Mouse (Mus musculus) myocyte (in vitro differentiated cells): Measurements from ENCODE around the gene Tacc2. TPM values are rescaled to one million over a fixed set of nuclear protein-coding genes. Genes with fewer than 3 reads are reported as not detected.

ENCODE experiments used
- H3K27me3 ChIP-seq: one replicate; pipeline ENCODE4 v1.6.1; 2011; ENCODE audit not compliant: control insufficient read depth, insufficient read depth, insufficient read length
- H3K36me3 ChIP-seq: one replicate; pipeline ENCODE4 v1.6.1; 2011; ENCODE audit not compliant: control insufficient read depth, insufficient read depth
- H3K4me2 ChIP-seq: one replicate; pipeline ENCODE4 v1.6.1; 2011; ENCODE audit warnings: low read depth, control low read depth
- H3K4me3 ChIP-seq: one replicate; pipeline ENCODE4 v1.5.1; 2011; ENCODE audit warnings: mild to moderate bottlenecking, control low read depth, moderate library complexity
- H3K79me2 ChIP-seq: one replicate; pipeline ENCODE4 v1.6.1; 2011; ENCODE audit not compliant: control insufficient read depth, insufficient read depth
- H3ac ChIP-seq: one replicate; pipeline ENCODE4 v1.6.1; 2011; ENCODE audit not compliant: control insufficient read depth, insufficient read length
- CEBPB ChIP-seq: IDR thresholded peaks from 2 replicates; pipeline ENCODE4 v1.6.1; 2011; ENCODE audit warnings: mild to moderate bottlenecking, moderate library complexity; ENCODE audit not compliant: poor library complexity, insufficient read depth, severe bottlenecking
- E2F4 ChIP-seq: IDR thresholded peaks from one replicate; pipeline ENCODE4 v1.6.1; 2011; ENCODE audit warnings: mild to moderate bottlenecking, control low read depth, moderate library complexity; ENCODE audit not compliant: insufficient read depth
- MAX ChIP-seq: IDR thresholded peaks from one replicate; pipeline ENCODE4 v1.6.1; 2011; ENCODE audit warnings: low read depth, mild to moderate bottlenecking, control low read depth
- MYOD1 ChIP-seq, 3 experiments: IDR thresholded peaks; one replicate each; pipeline ENCODE4 v1.6.1; 2011; ENCODE audit warnings: control low read depth in 2 of 3, low read depth in 2 of 3, mild to moderate bottlenecking in 2 of 3, moderate library complexity in 1 of 3; ENCODE audit not compliant: insufficient read length in 2 of 3, control insufficient read depth in 1 of 3
- MYOG ChIP-seq, 3 experiments: IDR thresholded peaks; one replicate each; pipeline ENCODE4 v1.6.1; 2011; ENCODE audit warnings: control low read depth in 2 of 3, low read depth in 2 of 3, mild to moderate bottlenecking in 2 of 3; ENCODE audit not compliant: insufficient read length in 2 of 3, control insufficient read depth in 1 of 3, insufficient read depth in 1 of 3
- POLR2A ChIP-seq: IDR thresholded peaks from one replicate; pipeline ENCODE4 v1.6.1; 2011; ENCODE audit warnings: low read depth, mild to moderate bottlenecking, control low read depth, moderate library complexity; ENCODE audit not compliant: insufficient read length
- POLR2AphosphoS2 ChIP-seq: IDR thresholded peaks from one replicate; pipeline ENCODE4 v1.6.1; 2011; ENCODE audit warnings: low read depth, control low read depth; ENCODE audit not compliant: insufficient read length
- REST ChIP-seq: IDR thresholded peaks from one replicate; pipeline ENCODE4 v1.6.1; 2011; ENCODE audit warnings: mild to moderate bottlenecking, control low read depth, moderate library complexity; ENCODE audit not compliant: insufficient read depth, insufficient read length
- SRF ChIP-seq: IDR thresholded peaks from one replicate; pipeline ENCODE4 v1.6.1; 2011; ENCODE audit warnings: low read depth; ENCODE audit not compliant: control insufficient read depth, insufficient read length
- TCF12 ChIP-seq: IDR thresholded peaks from one replicate; pipeline ENCODE4 v1.6.1; 2011; ENCODE audit warnings: mild to moderate bottlenecking, control low read depth; ENCODE audit not compliant: poor library complexity, insufficient read depth, severe bottlenecking
- TCF3 ChIP-seq: IDR thresholded peaks from one replicate; pipeline ENCODE4 v1.6.1; 2011; ENCODE audit warnings: low read depth, control low read depth; ENCODE audit not compliant: insufficient read length
- USF1 ChIP-seq: IDR thresholded peaks from one replicate; pipeline ENCODE4 v1.6.1; 2011; ENCODE audit warnings: low read depth, mild to moderate bottlenecking, control low read depth, moderate library complexity
- polyA plus RNA-seq: library from polyadenylated mRNA; unstranded; fragments of >200 nt; fragmentation: generic; extraction: Trizol; gene quantifications from one replicate; pipeline ENCODE4 v1.2.1, GENCODE M21; 2012; ENCODE audit warnings: missing spikeins

Tacc2 gene
- polyA plus RNA-seq, 1 experiment, result 61.8 TPM

DNA sequence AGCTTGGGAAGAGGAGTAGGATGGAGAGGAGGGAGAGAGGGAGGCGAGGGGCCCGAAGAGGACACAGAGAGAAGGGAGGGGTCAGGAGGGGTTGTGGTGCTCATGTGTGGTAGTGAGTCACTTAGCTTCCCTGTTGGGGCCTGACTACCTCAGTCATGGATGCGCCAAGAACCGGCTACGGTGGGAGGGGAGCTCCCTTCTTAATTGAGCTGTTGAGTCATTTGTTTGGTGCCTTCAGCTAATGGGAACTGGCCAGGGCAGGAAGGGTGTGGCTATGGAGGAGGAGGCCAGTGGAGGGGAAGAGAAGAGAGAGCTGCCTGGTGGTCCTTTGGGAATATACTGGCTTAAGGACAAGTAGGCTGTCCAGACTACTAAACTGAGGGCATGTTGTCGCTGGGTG, 94.1 kb downstream of the Tacc2 start:
- Histone ChIP-seq H3K4me3 (no peak overlapping the region), H3K36me3 (peaks cover 12% of the 10 kb centered on the region), H3K4me2 (peak overlapping the region; percentile 83), H3ac (no peak overlapping the region), H3K27me3 (no peaks in the 10 kb centered on the region), H3K79me2 (peaks cover 41% of the 10 kb centered on the region)
- TF ChIP-seq MYOG (IDR thresholded peaks at IDR 0.05; ENCODE audit: control insufficient read depth in 1 of 3, insufficient read depth in 1 of 3, insufficient read length in 2 of 3, low read depth in 2 of 3) (no peak), E2F4 (no peak), MYOD1 (IDR thresholded peaks at IDR 0.05; ENCODE audit: control insufficient read depth in 1 of 3, insufficient read length in 2 of 3, low read depth in 2 of 3) (no peak)

DNA sequence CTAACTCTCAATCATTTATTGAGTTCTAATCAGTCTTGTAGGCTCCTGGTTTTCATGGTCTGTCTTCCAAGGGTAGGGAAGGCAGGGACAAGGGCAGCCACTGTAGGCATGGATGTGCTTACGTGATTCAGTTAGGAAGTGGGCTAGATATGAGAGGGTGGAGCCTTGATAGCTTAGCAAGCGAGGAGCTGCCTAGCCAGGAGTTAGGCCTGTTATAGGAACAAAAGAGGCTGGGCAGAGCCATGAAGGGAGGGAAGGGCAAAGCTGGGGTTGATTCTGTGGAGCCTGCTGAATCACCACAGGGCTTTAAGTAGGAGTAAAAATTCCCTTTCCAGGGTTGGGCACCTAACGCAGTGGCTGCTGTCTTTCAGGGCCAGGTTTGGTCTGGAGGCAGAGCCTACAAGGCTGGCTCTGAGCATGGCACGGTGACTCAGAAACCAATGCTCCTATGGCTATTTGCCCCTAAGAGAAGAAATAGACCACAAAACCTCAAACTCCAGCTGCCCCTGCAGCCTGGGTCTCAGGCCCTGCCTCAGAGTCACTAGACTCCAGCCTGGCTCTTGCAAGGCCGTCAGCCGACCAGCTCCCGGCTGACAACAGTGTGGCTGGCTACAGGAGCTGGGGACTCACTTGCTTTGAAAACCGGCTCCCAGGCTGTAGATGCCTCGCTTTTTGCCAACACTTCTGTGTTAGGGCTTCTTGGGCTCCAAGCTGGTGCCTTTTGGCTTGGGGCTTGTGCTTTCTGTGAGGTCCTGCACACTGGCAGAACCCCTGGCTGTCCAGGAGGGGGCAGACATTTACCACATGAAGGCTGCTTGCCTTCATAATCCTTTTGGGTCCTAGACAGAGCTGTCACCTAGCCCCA, 96.2 kb downstream of the Tacc2 start:
- Histone ChIP-seq H3K79me2 (peaks cover 27% of the 10 kb centered on the region), H3K36me3 (peaks cover 18% of the 10 kb centered on the region), H3K27me3 (no peaks in the 10 kb centered on the region), H3ac (no peak overlapping the region), H3K4me2 (peak overlapping the region; percentile 72), H3K4me3 (no peak overlapping the region)
- TF ChIP-seq CEBPB, result no peak
- peak in 2 of 3 experiments; percentile 15 to 68 for TF ChIP-seq MYOD1 (IDR thresholded peaks at IDR 0.05; ENCODE audit: control insufficient read depth in 1 of 3, insufficient read length in 2 of 3, low read depth in 2 of 3)
- TF ChIP-seq POLR2A, result peak; percentile 4
- peak; percentile 24 to 80 (median 61) for TF ChIP-seq MYOG (IDR thresholded peaks at IDR 0.05; ENCODE audit: control insufficient read depth in 1 of 3, insufficient read depth in 1 of 3, insufficient read length in 2 of 3, low read depth in 2 of 3)

DNA sequence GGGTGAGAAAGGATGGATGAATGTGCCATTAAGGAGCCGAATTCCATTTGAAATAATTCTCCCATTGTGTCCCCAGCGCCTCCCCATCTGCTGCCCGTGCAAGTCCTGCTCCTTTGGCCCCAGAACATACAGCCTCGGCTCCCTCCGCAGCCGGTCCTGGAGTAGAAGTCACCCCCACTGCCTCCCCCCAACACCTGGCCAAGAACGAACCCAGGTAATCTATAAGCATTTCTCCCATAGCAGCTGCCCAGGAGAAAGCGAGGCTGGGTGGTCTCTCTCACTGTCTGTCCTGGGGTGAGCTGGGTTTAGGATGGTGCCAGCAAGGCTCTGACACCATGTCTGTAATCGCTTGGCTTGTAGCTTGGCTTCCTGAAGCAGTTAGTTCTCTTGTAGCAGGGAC, 97.3 kb downstream of the Tacc2 start:
- H3K4me2 ChIP-seq, result peak overlapping the region; percentile 71
- no peaks in the 10 kb centered on the region for H3K27me3 ChIP-seq
- peaks cover 17% of the 10 kb centered on the region for H3K36me3 ChIP-seq
- no peak overlapping the region for H3K4me3 ChIP-seq
- H3K79me2 ChIP-seq, result peaks cover 16% of the 10 kb centered on the region
- TF ChIP-seq MYOG (IDR thresholded peaks at IDR 0.05; ENCODE audit: control insufficient read depth in 1 of 3, insufficient read depth in 1 of 3, insufficient read length in 2 of 3, low read depth in 2 of 3) (no peak), CEBPB (no peak), REST (no peak), POLR2A (no peak), TCF3 (no peak), SRF (no peak)
- no peak overlapping the region for H3ac ChIP-seq

DNA sequence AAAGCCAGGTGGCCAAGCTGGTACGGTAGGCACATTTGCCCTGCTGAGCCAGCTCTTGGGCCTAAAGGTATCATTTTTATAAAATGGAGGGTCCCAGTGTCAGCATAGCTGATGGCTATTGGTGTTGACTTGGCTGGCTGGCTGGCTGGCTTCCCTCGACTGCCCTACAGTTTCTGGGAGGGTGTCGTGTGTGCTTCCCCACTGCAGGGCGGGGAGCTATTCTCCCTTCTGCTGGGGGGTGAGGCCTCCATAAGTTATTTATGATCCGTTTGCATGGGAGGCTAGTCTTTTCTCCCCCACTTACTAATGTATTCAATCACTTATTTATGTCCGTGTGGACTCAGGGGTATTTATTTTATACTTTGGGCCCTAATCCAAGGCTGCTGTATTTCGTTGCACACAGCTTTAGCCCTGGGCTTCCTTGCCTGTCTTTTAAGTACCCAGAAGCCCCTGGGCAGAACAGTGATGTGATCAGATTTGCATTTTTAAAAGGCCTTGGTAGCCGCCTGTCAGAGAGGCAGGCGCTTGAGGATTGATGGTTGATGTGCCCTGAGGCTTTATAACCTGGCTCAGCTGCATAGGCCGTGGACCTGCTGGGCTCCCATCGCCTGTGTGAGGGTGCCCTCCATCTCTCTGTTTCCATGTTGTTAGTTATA, 99.8 kb downstream of the Tacc2 start:
- Histone ChIP-seq H3K27me3 (no peaks in the 10 kb centered on the region), H3ac (no peak overlapping the region), H3K4me2 (no peak overlapping the region), H3K36me3 (peaks cover 17% of the 10 kb centered on the region), H3K79me2 (peaks cover 12% of the 10 kb centered on the region), H3K4me3 (no peak overlapping the region)
- TF ChIP-seq USF1 (no peak), MYOG (IDR thresholded peaks at IDR 0.05; ENCODE audit: control insufficient read depth in 1 of 3, insufficient read depth in 1 of 3, insufficient read length in 2 of 3, low read depth in 2 of 3) (no peak), CEBPB (no peak), REST (no peak), TCF12 (no peak), POLR2AphosphoS2 (no peak), E2F4 (no peak)

DNA sequence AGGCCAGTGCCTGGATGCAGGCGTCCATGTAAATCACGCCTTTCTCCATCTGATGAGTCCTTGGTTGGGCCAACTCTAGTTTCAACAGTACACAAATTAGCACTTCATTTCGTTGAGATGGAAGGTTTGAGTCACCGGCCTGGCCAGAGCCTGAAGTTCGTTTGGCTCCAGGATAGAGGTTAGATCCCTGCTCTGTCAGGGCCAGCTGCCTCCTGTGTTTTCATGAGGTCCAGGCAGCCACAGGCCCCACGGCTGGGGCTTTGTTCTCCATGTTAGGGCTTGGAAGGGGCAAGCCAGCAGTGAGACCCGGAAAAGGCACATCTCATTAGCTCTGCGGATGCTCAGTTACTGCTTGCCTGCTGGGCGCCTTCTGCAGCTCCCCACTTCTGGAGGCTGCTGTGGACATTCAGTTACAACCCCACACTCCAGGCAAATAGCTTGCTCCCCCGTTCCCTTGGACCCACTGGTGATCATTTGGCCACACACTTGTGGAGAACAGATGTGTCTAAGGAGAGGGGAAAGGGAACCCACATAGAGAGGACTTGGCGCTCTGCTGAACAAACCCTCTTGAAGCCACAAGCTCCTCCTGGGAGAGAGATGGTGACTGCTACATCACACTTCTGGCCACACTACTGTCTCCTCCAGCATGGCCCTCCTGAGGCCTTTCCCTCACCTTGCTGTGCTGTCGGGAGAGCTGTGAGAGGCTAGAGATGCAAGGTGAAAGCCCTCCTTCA, 100.5 kb downstream of the Tacc2 start:
- peaks cover 17% of the 10 kb centered on the region for H3K36me3 ChIP-seq

More for the DNA sequence above, 100.5 kb downstream of the Tacc2 start:
- Histone ChIP-seq H3K27me3 (no peaks in the 10 kb centered on the region), H3K4me2 (no peak overlapping the region), H3K79me2 (peaks cover 17% of the 10 kb centered on the region), H3ac (no peak overlapping the region), H3K4me3 (no peak overlapping the region)
- TF ChIP-seq TCF12 (no peak), MYOG (IDR thresholded peaks at IDR 0.05; ENCODE audit: control insufficient read depth in 1 of 3, insufficient read depth in 1 of 3, insufficient read length in 2 of 3, low read depth in 2 of 3) (no peak), POLR2AphosphoS2 (no peak), E2F4 (no peak), MYOD1 (IDR thresholded peaks at IDR 0.05; ENCODE audit: control insufficient read depth in 1 of 3, insufficient read length in 2 of 3, low read depth in 2 of 3) (no peak), SRF (no peak), USF1 (no peak), CEBPB (no peak), TCF3 (no peak), MAX (no peak), REST (no peak), POLR2A (no peak)
